Mouse (Mus musculus): ENCODE measurements around the gene Gm9573. TPM values are rescaled to one million over a fixed set of nuclear protein-coding genes. Genes with fewer than 3 reads are reported as not detected.

Gene Gm9573
- not detected in 2 replicates for polyA plus RNA-seq (2014; fragmentation: Nextera tagmentation; extraction: Ambion mirVana)

- Histone ChIP-seq H3K4me2 (replicated peaks; ENCODE audit: low read depth, low read length) (no peak within 1 kb of the TSS), H3K27me3 (ENCODE audit: control insufficient read depth, insufficient read depth, low read length) (no peaks in the 10 kb centered on the region), H3K9ac (ENCODE audit: low read depth, low read length) (no peak within 1 kb of the TSS), H3K36me3 (ENCODE audit: control insufficient read depth, insufficient read depth, low read length) (no peaks in the 10 kb centered on the region), H3K9me3 (ENCODE audit: control insufficient read depth, low read length) (no peaks in the 10 kb centered on the region), H3K4me1 (ENCODE audit: control insufficient read depth, insufficient read depth, low read length) (no peaks in the 10 kb centered on the region), H3K27ac (ENCODE audit: low read depth, low read length) (no peak within 1 kb of the TSS), H3K4me3 (ENCODE audit: low read length) (no peak within 1 kb of the TSS)
- WGBS = 89% methylated on average over 7 of the region's 7 CpGs
- ATAC-seq (ENCODE audit: low FRiP score, low TSS enrichment) = no peak
These were observed at the start of gene Gm9573 for GRCm38 (mm10) chr17:35626537-35626936. Gm9573 (minus strand) TSS chr17:35626637.

GRCm38 (mm10) chr17:35673416-35674035 is 47.1 kb upstream of the Gm9573 start, which contains the start of gene Gtf2h4:
Gtf2h4 (minus strand) TSS chr17:35673739.
- Histone ChIP-seq H3K4me3 (ENCODE audit: low read length) (peak within 1 kb of the TSS; percentile 57), H3K9ac (ENCODE audit: low read depth, low read length) (peak within 1 kb of the TSS; percentile 69), H3K4me1 (ENCODE audit: control insufficient read depth, insufficient read depth, low read length) (0 out of 2 replicates have a peak, but pooled peaks cover 3% of the 10 kb centered on the region), H3K4me2 (replicated peaks; ENCODE audit: low read depth, low read length) (peak within 1 kb of the TSS; percentile 83), H3K9me3 (ENCODE audit: control insufficient read depth, low read length) (no peaks in the 10 kb centered on the region), H3K36me3 (ENCODE audit: control insufficient read depth, insufficient read depth, low read length) (peaks cover 7% of the 10 kb centered on the region; the same call in 1 of the 2 replicates), H3K27me3 (ENCODE audit: control insufficient read depth, insufficient read depth, low read length) (no peaks in the 10 kb centered on the region), H3K27ac (ENCODE audit: low read depth, low read length) (no peak within 1 kb of the TSS)
- 1% methylated on average over 23 of the region's 23 CpGs for whole genome bisulfite sequencing
- peak; percentile 95 for ATAC-seq (ENCODE audit: low FRiP score, low TSS enrichment)

GRCm38 (mm10) chr17:35672527-35672926 is 46.1 kb upstream of the Gm9573 start:
- Histone ChIP-seq H3K4me3 (ENCODE audit: low read length) (peak overlapping the region; percentile 57; the same call in 1 of the 2 replicates), H3K4me2 (replicated peaks; ENCODE audit: low read depth, low read length) (0 out of 2 replicates have a peak overlapping the region, but pooled peaks have one; percentile 83), H3K9ac (ENCODE audit: low read depth, low read length) (peak overlapping the region; percentile 69; the same call in 1 of the 2 replicates), H3K9me3 (ENCODE audit: control insufficient read depth, low read length) (no peaks in the 10 kb centered on the region), H3K27ac (ENCODE audit: low read depth, low read length) (no peak overlapping the region), H3K27me3 (ENCODE audit: control insufficient read depth, insufficient read depth, low read length) (no peaks in the 10 kb centered on the region), H3K4me1 (ENCODE audit: control insufficient read depth, insufficient read depth, low read length) (peaks cover 3% of the 10 kb centered on the region; the same call in 1 of the 2 replicates), H3K36me3 (ENCODE audit: control insufficient read depth, insufficient read depth, low read length) (peaks cover 7% of the 10 kb centered on the region; the same call in 1 of the 2 replicates)
- ATAC-seq (ENCODE audit: low FRiP score, low TSS enrichment) = no peak
- 87% methylated on average over 6 of the region's 6 CpGs for WGBS

GRCm38 (mm10) chr17:35671846-35672245 is 45.4 kb upstream of the Gm9573 start:
- Histone ChIP-seq H3K9ac (ENCODE audit: low read depth, low read length) (no peak overlapping the region), H3K4me3 (ENCODE audit: low read length) (no peak overlapping the region), H3K27ac (ENCODE audit: low read depth, low read length) (no peak overlapping the region), H3K36me3 (ENCODE audit: control insufficient read depth, insufficient read depth, low read length) (peaks cover 7% of the 10 kb centered on the region; the same call in 1 of the 2 replicates), H3K9me3 (ENCODE audit: control insufficient read depth, low read length) (no peaks in the 10 kb centered on the region), H3K4me2 (replicated peaks; ENCODE audit: low read depth, low read length) (no peak overlapping the region), H3K4me1 (ENCODE audit: control insufficient read depth, insufficient read depth, low read length) (peaks cover 3% of the 10 kb centered on the region; the same call in 1 of the 2 replicates), H3K27me3 (ENCODE audit: control insufficient read depth, insufficient read depth, low read length) (no peaks in the 10 kb centered on the region)
- ATAC-seq (ENCODE audit: low FRiP score, low TSS enrichment) = no peak
- 93% methylated on average over 6 of the region's 6 CpGs for WGBS

GRCm38 (mm10) chr17:35669731-35670130 is 43.3 kb upstream of the Gm9573 start:
- Histone ChIP-seq H3K27me3 (ENCODE audit: control insufficient read depth, insufficient read depth, low read length) (no peaks in the 10 kb centered on the region), H3K27ac (ENCODE audit: low read depth, low read length) (no peak overlapping the region), H3K4me1 (ENCODE audit: control insufficient read depth, insufficient read depth, low read length) (peaks cover 11% of the 10 kb centered on the region; the same call in 1 of the 2 replicates), H3K9ac (ENCODE audit: low read depth, low read length) (no peak overlapping the region), H3K9me3 (ENCODE audit: control insufficient read depth, low read length) (no peaks in the 10 kb centered on the region), H3K36me3 (ENCODE audit: control insufficient read depth, insufficient read depth, low read length) (peaks cover 7% of the 10 kb centered on the region; the same call in 1 of the 2 replicates), H3K4me3 (ENCODE audit: low read length) (no peak overlapping the region), H3K4me2 (replicated peaks; ENCODE audit: low read depth, low read length) (no peak overlapping the region)
- 86% methylated on average over 9 of the region's 9 CpGs for WGBS
- no peak for ATAC-seq (ENCODE audit: low FRiP score, low TSS enrichment)

GRCm38 (mm10) chr17:35667334-35668065 is 41.1 kb upstream of the Gm9573 start, which contains the start of gene Vars2:
Vars2 (minus strand) TSS chr17:35667592.
- Histone ChIP-seq H3K27me3 (ENCODE audit: control insufficient read depth, insufficient read depth, low read length) (no peaks in the 10 kb centered on the region), H3K9me3 (ENCODE audit: control insufficient read depth, low read length) (no peaks in the 10 kb centered on the region), H3K4me1 (ENCODE audit: control insufficient read depth, insufficient read depth, low read length) (peaks cover 8% of the 10 kb centered on the region; the same call in 1 of the 2 replicates), H3K9ac (ENCODE audit: low read depth, low read length) (peak within 1 kb of the TSS; percentile 74), H3K4me2 (replicated peaks; ENCODE audit: low read depth, low read length) (peak within 1 kb of the TSS; percentile 88), H3K36me3 (ENCODE audit: control insufficient read depth, insufficient read depth, low read length) (peaks cover 21% of the 10 kb centered on the region), H3K27ac (ENCODE audit: low read depth, low read length) (peak within 1 kb of the TSS; percentile 84), H3K4me3 (ENCODE audit: low read length) (peak within 1 kb of the TSS; percentile 59)
- WGBS = under 1% methylated on average over 61 of the region's 61 CpGs
- ATAC-seq (ENCODE audit: low FRiP score, low TSS enrichment) = peak; percentile 88

- peaks cover 24% of the 10 kb centered on the region for H3K36me3 ChIP-seq (ENCODE audit: control insufficient read depth, insufficient read depth, low read length)
- H3K27me3 ChIP-seq (ENCODE audit: control insufficient read depth, insufficient read depth, low read length) = no peaks in the 10 kb centered on the region
These were observed 40.4 kb upstream of the Gm9573 start for GRCm38 (mm10) chr17:35666851-35667256.

GRCm38 (mm10) chr17:35665957-35666515 is 39.6 kb upstream of the Gm9573 start:
- H3K27me3 ChIP-seq (ENCODE audit: control insufficient read depth, insufficient read depth, low read length) = no peaks in the 10 kb centered on the region
- H3K36me3 ChIP-seq (ENCODE audit: control insufficient read depth, insufficient read depth, low read length) = peaks cover 29% of the 10 kb centered on the region
- WGBS = 81% methylated on average over 17 of the region's 17 CpGs

More at GRCm38 (mm10) chr17:35666851-35667256, 40.4 kb upstream of the Gm9573 start:
- peak overlapping the region; percentile 74 for H3K9ac ChIP-seq (ENCODE audit: low read depth, low read length)
- H3K4me1 ChIP-seq (ENCODE audit: control insufficient read depth, insufficient read depth, low read length) = peaks cover 8% of the 10 kb centered on the region; the same call in 1 of the 2 replicates
- H3K4me2 ChIP-seq (replicated peaks; ENCODE audit: low read depth, low read length) = peak overlapping the region; percentile 88
- peak; percentile 56; the same call in 1 of the 2 replicates for ATAC-seq (ENCODE audit: low FRiP score, low TSS enrichment)
- no peaks in the 10 kb centered on the region for H3K9me3 ChIP-seq (ENCODE audit: control insufficient read depth, low read length)
- peak overlapping the region; percentile 59 for H3K4me3 ChIP-seq (ENCODE audit: low read length)
- WGBS = 8% methylated on average over 13 of the region's 13 CpGs
- peak overlapping the region; percentile 84 for H3K27ac ChIP-seq (ENCODE audit: low read depth, low read length)

More at GRCm38 (mm10) chr17:35665957-35666515, 39.6 kb upstream of the Gm9573 start:
- Histone ChIP-seq H3K9ac (ENCODE audit: low read depth, low read length) (no peak overlapping the region; the same call in 1 of the 2 replicates), H3K4me2 (replicated peaks; ENCODE audit: low read depth, low read length) (no peak overlapping the region; the same call in 1 of the 2 replicates), H3K4me3 (ENCODE audit: low read length) (no peak overlapping the region), H3K9me3 (ENCODE audit: control insufficient read depth, low read length) (no peaks in the 10 kb centered on the region), H3K4me1 (ENCODE audit: control insufficient read depth, insufficient read depth, low read length) (peaks cover 8% of the 10 kb centered on the region; the same call in 1 of the 2 replicates), H3K27ac (ENCODE audit: low read depth, low read length) (no peak overlapping the region)
- no peak for ATAC-seq (ENCODE audit: low FRiP score, low TSS enrichment)

All from kidney, embryonic 14.5 days (tissue).